Mouse (Mus musculus) midbrain, embryonic 14.5 days (tissue): ENCODE measurements around the gene Esrrb. TPM values are rescaled to one million over a fixed set of nuclear protein-coding genes. Genes with fewer than 3 reads are reported as not detected.

Source experiments
- ATAC-seq: fragments of 200-750 bp; cut with Nextera tagmentation; 2 replicates; pipeline ENCODE4 v1.8.0; 2017; ENCODE audit warnings: moderate number of reproducible peaks, moderate library complexity; ENCODE audit not compliant: low FRiP score, low TSS enrichment
- DNase-seq: peaks from one replicate; pipeline ENCODE4 v3.0.0-alpha.2; 2015
- H3K27ac ChIP-seq: fragments of 300-500 bp; sonication (generic); replicated peaks from 2 replicates; pipeline ENCODE4 v1.5.1; 2014; ENCODE audit warnings: mild to moderate bottlenecking, low read depth, low read length, moderate library complexity
- H3K27me3 ChIP-seq: fragments of 300-500 bp; sonication (generic); 2 replicates; pipeline ENCODE4 v1.6.1; 2014; ENCODE audit warnings: low read length, control low read depth, mixed read lengths; ENCODE audit not compliant: control insufficient read depth, insufficient read depth
- H3K36me3 ChIP-seq: fragments of 300-500 bp; sonication (generic); 2 replicates; pipeline ENCODE4 v1.6.1; 2014; ENCODE audit warnings: low read length, control low read depth; ENCODE audit not compliant: control insufficient read depth, insufficient read depth
- H3K4me1 ChIP-seq: fragments of 300-500 bp; sonication (generic); 2 replicates; pipeline ENCODE4 v1.6.1; 2014; ENCODE audit warnings: mild to moderate bottlenecking, antibody characterized with exemption, low read length, control low read depth; ENCODE audit not compliant: control insufficient read depth, insufficient read depth
- H3K4me2 ChIP-seq: fragments of 300-500 bp; sonication (generic); 2 replicates; pipeline ENCODE4 v1.6.1; 2014; ENCODE audit warnings: mild to moderate bottlenecking, low read length, moderate library complexity
- H3K4me3 ChIP-seq: fragments of 300-500 bp; sonication (generic); replicated peaks from 2 replicates; pipeline ENCODE4 v1.5.1; 2014; ENCODE audit warnings: low read depth, low read length
- H3K9ac ChIP-seq: fragments of 300-500 bp; sonication (generic); replicated peaks from 2 replicates; pipeline ENCODE4 v1.6.1; 2014; ENCODE audit warnings: mild to moderate bottlenecking, low read length, moderate library complexity
- H3K9me3 ChIP-seq: fragments of 300-500 bp; sonication (generic); 2 replicates; pipeline ENCODE4 v1.6.1; 2016; ENCODE audit warnings: low read length, control low read depth, mixed read lengths; ENCODE audit not compliant: control insufficient read depth
- WGBS: fragments of 180-500 bp; shearing (Covaris S2); extraction: QIAGEN DNeasy Blood & Tissue Kit; methylation state at CpG from one replicate; pipeline ENCODE4 v1.1.7; 2014; 5-methylcytosine and 5-hydroxymethylcytosine counted together
- polyA plus RNA-seq: library from polyadenylated mRNA; unstranded; fragments of >200 nt; fragmentation: Nextera tagmentation; extraction: Ambion mirVana; gene quantifications from 2 replicates; pipeline ENCODE4 v1.2.1, GENCODE M21; 2014

The Esrrb gene
- polyA plus RNA-seq, result 7.3 and 9.8 TPM in 2 replicates

GRCm38 (mm10) chr12:86360696-86361631 lies at the start of gene Esrrb:
Gene Esrrb (plus strand): TSS chr12:86361117.
- Histone ChIP-seq H3K9ac (no peak within 1 kb of the TSS), H3K27ac (no peak within 1 kb of the TSS), H3K4me1 (peaks cover 32% of the 10 kb centered on the region), H3K27me3 (0 out of 2 replicates have a peak, but pooled peaks cover 3% of the 10 kb centered on the region), H3K4me3 (no peak within 1 kb of the TSS), H3K4me2 (no peak within 1 kb of the TSS), H3K9me3 (no peaks in the 10 kb centered on the region), H3K36me3 (no peaks in the 10 kb centered on the region)
- DNase-seq, result peak; percentile 47
- 28% methylated on average over 22 of the region's 22 CpGs for WGBS
- ATAC-seq, result no peak; the same call in 1 of the 2 replicates

GRCm38 (mm10) chr12:86320629-86321028 lies 40.3 kb upstream of the Esrrb start:
- peak; percentile 19 for DNase-seq
- H3K27ac ChIP-seq, result no peak overlapping the region
- 24% methylated on average over 12 of the region's 12 CpGs for WGBS

GRCm38 (mm10) chr12:86324297-86324696 lies 36.6 kb upstream of the Esrrb start:
- ATAC-seq (no peak), DNase-seq (no peak)
- WGBS, result 48% methylated on average over 3 of the region's 3 CpGs

More at GRCm38 (mm10) chr12:86320629-86321028, 40.3 kb upstream of the Esrrb start:
- Histone ChIP-seq H3K27me3 (no peaks in the 10 kb centered on the region), H3K9ac (no peak overlapping the region), H3K4me3 (no peak overlapping the region), H3K4me2 (no peak overlapping the region), H3K4me1 (0 out of 2 replicates have a peak, but pooled peaks cover 6% of the 10 kb centered on the region), H3K9me3 (no peaks in the 10 kb centered on the region), H3K36me3 (no peaks in the 10 kb centered on the region)
- ATAC-seq, result no peak

GRCm38 (mm10) chr12:86329813-86330212 lies 31.1 kb upstream of the Esrrb start:
- H3K4me2 ChIP-seq, result no peak overlapping the region
- ATAC-seq, result no peak
- 0 out of 2 replicates have a peak, but pooled peaks cover 6% of the 10 kb centered on the region for H3K4me1 ChIP-seq
- no peaks in the 10 kb centered on the region for H3K36me3 ChIP-seq
- no peaks in the 10 kb centered on the region for H3K9me3 ChIP-seq
- H3K4me3 ChIP-seq, result no peak overlapping the region
- no peak overlapping the region for H3K27ac ChIP-seq
- 59% methylated on average over 4 of the region's 4 CpGs for WGBS
- H3K9ac ChIP-seq, result no peak overlapping the region
- H3K27me3 ChIP-seq, result no peaks in the 10 kb centered on the region
- DNase-seq, result no peak

More at GRCm38 (mm10) chr12:86324297-86324696, 36.6 kb upstream of the Esrrb start:
- Histone ChIP-seq H3K9me3 (no peaks in the 10 kb centered on the region), H3K27me3 (no peaks in the 10 kb centered on the region), H3K4me2 (no peak overlapping the region), H3K4me3 (no peak overlapping the region), H3K27ac (no peak overlapping the region), H3K9ac (no peak overlapping the region), H3K36me3 (no peaks in the 10 kb centered on the region), H3K4me1 (no peaks in the 10 kb centered on the region)

- no peak overlapping the region for H3K4me2 ChIP-seq
- 0 out of 2 replicates have a peak, but pooled peaks cover 6% of the 10 kb centered on the region for H3K4me1 ChIP-seq
- no peak overlapping the region for H3K4me3 ChIP-seq
- DNase-seq (peak; percentile 41), ATAC-seq (no peak)
- no peak overlapping the region for H3K9ac ChIP-seq
- H3K36me3 ChIP-seq, result no peaks in the 10 kb centered on the region
- no peaks in the 10 kb centered on the region for H3K9me3 ChIP-seq
- no peak overlapping the region for H3K27ac ChIP-seq
- WGBS, result 67% methylated on average over 9 of the region's 9 CpGs
- H3K27me3 ChIP-seq, result no peaks in the 10 kb centered on the region
These were observed 30.2 kb upstream of the Esrrb start for GRCm38 (mm10) chr12:86330684-86331083.

- Histone ChIP-seq H3K36me3 (no peaks in the 10 kb centered on the region), H3K4me1 (0 out of 2 replicates have a peak, but pooled peaks cover 6% of the 10 kb centered on the region), H3K4me2 (no peak overlapping the region), H3K9ac (no peak overlapping the region), H3K27me3 (no peaks in the 10 kb centered on the region), H3K27ac (no peak overlapping the region), H3K4me3 (no peak overlapping the region), H3K9me3 (no peaks in the 10 kb centered on the region)
- DNase-seq (no peak), ATAC-seq (no peak)
- 45% methylated on average over 10 of the region's 10 CpGs for WGBS
These were observed 29.7 kb upstream of the Esrrb start for GRCm38 (mm10) chr12:86331248-86331647.

GRCm38 (mm10) chr12:86336209-86336608 lies 24.7 kb upstream of the Esrrb start:
- H3K4me3 ChIP-seq, result no peak overlapping the region
- H3K4me1 ChIP-seq, result 0 out of 2 replicates have a peak, but pooled peaks cover under 1% of the 10 kb centered on the region
- H3K9me3 ChIP-seq, result no peaks in the 10 kb centered on the region
- H3K9ac ChIP-seq, result no peak overlapping the region
- 97% methylated on average over 3 of the region's 3 CpGs for WGBS
- no peak for DNase-seq
- no peak overlapping the region for H3K4me2 ChIP-seq
- no peak overlapping the region; the same call in 1 of the 2 replicates for H3K27ac ChIP-seq
- no peaks in the 10 kb centered on the region for H3K27me3 ChIP-seq
- no peaks in the 10 kb centered on the region for H3K36me3 ChIP-seq
- ATAC-seq, result no peak

- Histone ChIP-seq H3K27ac (peak overlapping the region; percentile 32; the same call in 1 of the 2 replicates), H3K4me3 (no peak overlapping the region), H3K4me2 (no peak overlapping the region), H3K36me3 (no peaks in the 10 kb centered on the region), H3K9ac (no peak overlapping the region), H3K4me1 (no peaks in the 10 kb centered on the region), H3K27me3 (no peaks in the 10 kb centered on the region), H3K9me3 (no peaks in the 10 kb centered on the region)
- DNase-seq (no peak), ATAC-seq (no peak)
- WGBS, result 60% methylated on average over 7 of the region's 7 CpGs
These were observed 24.0 kb upstream of the Esrrb start for GRCm38 (mm10) chr12:86336887-86337286.
